Mouse (Mus musculus): Measurements from ENCODE around the gene Gucy1b1. TPM values are rescaled to one million over a fixed set of nuclear protein-coding genes. Genes with fewer than 3 reads are reported as not detected.

Gucy1b1 gene
- polyA plus RNA-seq, 1 experiment from 2014 or later: 57.1 TPM

DNA sequence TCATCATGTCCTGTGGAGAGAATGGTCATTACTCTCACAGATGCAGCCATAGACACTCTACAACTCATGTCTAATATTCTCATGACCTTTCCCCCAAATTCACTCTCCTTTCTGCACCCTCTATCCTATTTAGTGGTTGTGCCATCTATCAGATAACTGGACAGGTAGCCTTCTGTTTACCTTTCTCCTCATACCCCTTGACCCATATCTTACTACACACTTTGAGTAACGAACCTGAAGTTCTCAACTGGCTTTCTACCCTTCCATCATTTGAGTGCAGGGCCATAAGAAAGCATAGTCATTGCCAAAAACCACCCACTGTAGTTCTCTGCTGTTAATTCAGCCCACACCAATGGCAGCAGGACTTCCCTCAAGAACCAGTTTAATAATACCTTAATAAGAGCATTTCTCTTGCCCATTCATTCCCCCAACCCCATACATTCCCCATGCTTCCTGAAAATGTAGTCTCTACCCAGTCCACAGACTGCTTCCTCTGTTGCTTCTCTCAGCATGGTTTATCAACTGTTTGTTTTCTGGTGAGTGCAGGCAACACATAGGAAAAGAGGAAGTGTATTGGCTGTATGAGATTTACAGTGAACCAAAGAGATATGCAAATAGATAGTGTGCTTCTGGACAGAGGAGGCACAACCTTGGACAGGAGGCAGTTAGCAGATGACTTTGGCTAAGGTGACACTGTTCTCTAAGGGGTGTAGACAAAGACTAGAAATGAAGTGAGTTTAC is 44.3 kb downstream of the Gucy1b1 start:
- 86% methylated on average over 1 of the region's 1 CpGs for WGBS

DNA sequence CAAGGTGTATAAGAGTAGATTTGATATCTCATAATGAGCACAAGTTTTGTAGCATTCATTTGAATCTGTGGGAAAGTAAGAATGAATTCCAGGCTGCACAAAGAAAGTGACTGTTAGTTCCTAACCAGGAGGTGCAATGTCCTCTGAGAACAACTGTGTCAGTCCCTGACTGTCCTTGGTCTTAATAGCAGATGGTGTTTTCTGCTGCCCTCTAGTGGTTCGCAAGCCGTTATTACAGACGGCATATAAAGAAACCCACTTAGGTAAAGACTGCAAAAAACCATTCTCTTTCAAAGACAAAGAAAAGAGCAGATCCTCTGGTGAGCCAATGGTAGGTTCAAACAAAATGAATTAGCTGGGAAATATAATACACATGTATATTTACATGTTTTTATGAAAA is 45.3 kb downstream of the Gucy1b1 start:
- ATAC-seq (ENCODE audit: extremely low read depth, insufficient number of reproducible peaks, low FRiP score, low TSS enrichment): no peak
- 0 out of 2 replicates have a peak, but pooled peaks cover 3% of the 10 kb centered on the region for H3K4me1 ChIP-seq
- no peaks in the 10 kb centered on the region for H3K27me3 ChIP-seq (replicated peaks)
- H3K27ac ChIP-seq (replicated peaks): no peak overlapping the region
- peaks cover 23% of the 10 kb centered on the region for H3K36me3 ChIP-seq
- H3K9ac ChIP-seq: no peak overlapping the region
- H3K4me2 ChIP-seq: no peak overlapping the region
- no peak overlapping the region for H3K4me3 ChIP-seq
- 0% methylated on average over 3 of the region's 3 CpGs for WGBS
- H3K9me3 ChIP-seq: no peaks in the 10 kb centered on the region

More for the DNA sequence above, 44.3 kb downstream of the Gucy1b1 start:
- Histone ChIP-seq H3K4me2 (no peak overlapping the region), H3K27me3 (replicated peaks) (no peaks in the 10 kb centered on the region), H3K36me3 (peaks cover 32% of the 10 kb centered on the region), H3K9me3 (no peaks in the 10 kb centered on the region), H3K4me3 (no peak overlapping the region), H3K9ac (no peak overlapping the region), H3K4me1 (0 out of 2 replicates have a peak, but pooled peaks cover 3% of the 10 kb centered on the region), H3K27ac (replicated peaks) (no peak overlapping the region; the same call in 1 of the 2 replicates)
- no peak for ATAC-seq (ENCODE audit: extremely low read depth, insufficient number of reproducible peaks, low FRiP score, low TSS enrichment)

- Histone ChIP-seq H3K36me3 (0 out of 2 replicates have a peak, but pooled peaks cover 7% of the 10 kb centered on the region), H3K4me1 (0 out of 2 replicates have a peak, but pooled peaks cover 9% of the 10 kb centered on the region), H3K9me3 (no peaks in the 10 kb centered on the region), H3K4me2 (no peak overlapping the region), H3K27ac (replicated peaks) (no peak overlapping the region), H3K9ac (no peak overlapping the region), H3K27me3 (replicated peaks) (no peaks in the 10 kb centered on the region), H3K4me3 (no peak overlapping the region)
- 70% methylated on average over 1 of the region's 1 CpGs for WGBS
- ATAC-seq (ENCODE audit: extremely low read depth, insufficient number of reproducible peaks, low FRiP score, low TSS enrichment): no peak
Observed at GRCm38 (mm10) chr3:82027286-82027685, 47.2 kb downstream of the Gucy1b1 start.

DNA sequence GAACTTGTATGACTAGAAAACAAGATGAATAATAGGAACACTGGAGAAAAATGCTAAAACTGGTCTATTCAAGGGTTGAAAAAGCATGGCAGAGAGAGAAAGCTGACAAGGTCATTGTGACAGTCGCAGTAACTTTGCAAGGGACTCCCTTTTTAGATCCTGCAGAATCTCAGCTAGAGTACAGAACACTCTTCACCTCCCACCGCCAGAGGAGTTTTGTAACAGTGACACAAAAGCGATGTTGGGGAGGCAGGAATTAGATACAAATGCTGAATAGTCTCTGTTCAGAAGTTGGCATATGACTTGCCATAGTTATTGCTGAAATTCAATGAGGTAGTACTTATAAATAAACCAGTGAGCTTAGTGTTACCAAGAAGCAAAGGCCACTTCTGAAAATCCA is 51.4 kb downstream of the Gucy1b1 start:
- H3K27me3 ChIP-seq (replicated peaks): no peaks in the 10 kb centered on the region
- no peak for ATAC-seq (ENCODE audit: extremely low read depth, insufficient number of reproducible peaks, low FRiP score, low TSS enrichment)

DNA sequence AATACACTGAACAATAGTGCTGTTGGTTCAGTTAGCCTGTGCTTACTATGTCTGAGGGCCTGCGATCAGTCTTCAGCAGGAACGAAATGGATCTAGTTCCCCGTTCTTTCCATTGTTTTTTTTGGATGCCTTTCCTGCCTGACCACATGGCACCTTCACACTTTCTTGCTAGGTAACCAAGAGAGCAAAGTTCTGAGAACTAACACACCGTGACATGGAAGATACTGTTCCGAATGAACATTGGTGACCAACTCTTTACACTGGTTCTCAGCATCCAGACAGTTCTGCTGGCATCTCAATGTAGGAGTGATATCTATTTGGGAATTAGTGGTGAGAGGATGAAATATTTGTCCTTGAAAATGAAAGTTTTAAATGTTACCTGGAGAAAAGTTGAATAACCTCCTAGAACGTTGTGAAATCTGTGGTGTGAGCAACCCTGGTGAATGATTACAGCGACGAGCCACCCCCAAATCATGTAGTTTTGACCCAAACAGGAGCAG is 52.0 kb downstream of the Gucy1b1 start:
- no peak overlapping the region for H3K4me3 ChIP-seq
- no peak for ATAC-seq (ENCODE audit: extremely low read depth, insufficient number of reproducible peaks, low FRiP score, low TSS enrichment)
- WGBS: 77% methylated on average over 8 of the region's 8 CpGs
- no peak overlapping the region for H3K4me2 ChIP-seq
- no peaks in the 10 kb centered on the region for H3K36me3 ChIP-seq
- no peak overlapping the region for H3K27ac ChIP-seq (replicated peaks)
- 0 out of 2 replicates have a peak, but pooled peaks cover 9% of the 10 kb centered on the region for H3K4me1 ChIP-seq
- no peaks in the 10 kb centered on the region for H3K27me3 ChIP-seq (replicated peaks)
- H3K9me3 ChIP-seq: no peaks in the 10 kb centered on the region
- H3K9ac ChIP-seq: no peak overlapping the region

More for the DNA sequence above, 51.4 kb downstream of the Gucy1b1 start:
- Histone ChIP-seq H3K9me3 (no peaks in the 10 kb centered on the region), H3K4me2 (no peak overlapping the region), H3K27ac (replicated peaks) (no peak overlapping the region), H3K9ac (no peak overlapping the region), H3K4me3 (no peak overlapping the region), H3K36me3 (no peaks in the 10 kb centered on the region), H3K4me1 (0 out of 2 replicates have a peak, but pooled peaks cover 9% of the 10 kb centered on the region)
- WGBS: 41% methylated on average over 3 of the region's 3 CpGs

DNA sequence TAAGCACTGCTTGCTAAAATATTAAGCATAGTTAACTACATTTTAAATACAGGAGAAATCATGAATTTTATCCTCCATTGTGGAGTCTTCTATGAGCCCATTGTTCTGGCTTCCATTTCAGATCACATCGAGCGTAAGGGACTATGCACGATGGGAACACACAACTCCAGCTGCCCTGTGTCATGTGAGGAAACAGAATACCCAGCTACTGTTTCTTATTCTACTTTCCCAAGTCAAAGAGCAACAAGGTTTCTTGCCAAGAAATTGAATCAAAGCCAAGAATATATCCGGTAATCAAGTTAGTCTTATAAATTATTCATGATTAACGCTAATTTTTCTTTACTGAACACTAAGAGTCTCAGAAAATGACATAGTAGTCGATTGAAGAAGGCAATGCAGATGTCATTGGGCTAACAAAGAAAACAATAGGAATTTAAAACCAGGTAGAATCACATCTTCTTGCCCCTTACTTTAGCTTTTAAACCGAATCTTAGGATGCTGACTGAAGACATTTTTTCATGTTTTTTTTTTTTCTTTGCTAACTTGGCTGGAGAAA is 60.3 kb downstream of the Gucy1b1 start:
- H3K4me1 ChIP-seq: no peaks in the 10 kb centered on the region
- no peaks in the 10 kb centered on the region for H3K9me3 ChIP-seq
- H3K4me3 ChIP-seq: no peak overlapping the region
- no peaks in the 10 kb centered on the region for H3K36me3 ChIP-seq
- H3K27ac ChIP-seq (replicated peaks): no peak overlapping the region
- H3K27me3 ChIP-seq (replicated peaks): no peaks in the 10 kb centered on the region
- no peak overlapping the region for H3K4me2 ChIP-seq
- H3K9ac ChIP-seq: no peak overlapping the region
- no peak for ATAC-seq (ENCODE audit: extremely low read depth, insufficient number of reproducible peaks, low FRiP score, low TSS enrichment)
- 71% methylated on average over 7 of the region's 7 CpGs for WGBS

- H3K36me3 ChIP-seq: no peaks in the 10 kb centered on the region
- H3K4me2 ChIP-seq: no peak overlapping the region
- ATAC-seq (ENCODE audit: extremely low read depth, insufficient number of reproducible peaks, low FRiP score, low TSS enrichment): no peak
- no peak overlapping the region for H3K4me3 ChIP-seq
- no peaks in the 10 kb centered on the region for H3K9me3 ChIP-seq
- 74% methylated on average over 1 of the region's 1 CpGs for WGBS
- no peak overlapping the region for H3K9ac ChIP-seq
- no peak overlapping the region for H3K27ac ChIP-seq (replicated peaks)
- H3K4me1 ChIP-seq: no peaks in the 10 kb centered on the region
- H3K27me3 ChIP-seq (replicated peaks): no peaks in the 10 kb centered on the region
Observed at GRCm38 (mm10) chr3:82007002-82007401, 67.5 kb downstream of the Gucy1b1 start.

GRCm38 (mm10) chr3:81995988-81996387 is 78.5 kb downstream of the Gucy1b1 start:
- no peak overlapping the region for H3K9ac ChIP-seq

DNA sequence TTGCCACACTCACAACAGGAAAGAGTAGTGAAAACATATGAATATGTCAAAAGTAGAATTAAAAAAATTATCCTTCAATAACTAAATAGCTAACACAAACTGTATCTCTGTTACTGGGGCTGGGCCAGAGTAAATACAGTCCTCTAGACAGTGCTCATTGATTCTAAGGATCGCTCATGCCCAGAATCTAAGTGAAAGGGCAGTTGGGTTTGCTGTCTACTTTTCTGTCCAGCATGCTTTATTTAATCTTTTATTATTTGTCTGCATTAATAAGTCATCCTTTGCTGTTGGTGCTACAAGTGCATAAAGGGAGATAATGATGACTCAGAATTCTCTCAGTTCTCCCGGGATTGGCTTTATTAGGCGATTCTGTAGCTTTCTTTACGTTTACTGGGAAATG is 79.1 kb downstream of the Gucy1b1 start:
- Histone ChIP-seq H3K36me3 (no peaks in the 10 kb centered on the region), H3K4me3 (no peak overlapping the region), H3K4me2 (no peak overlapping the region), H3K9ac (no peak overlapping the region), H3K4me1 (peaks cover 5% of the 10 kb centered on the region), H3K27me3 (replicated peaks) (no peaks in the 10 kb centered on the region), H3K27ac (replicated peaks) (no peak overlapping the region), H3K9me3 (no peaks in the 10 kb centered on the region)
- no peak for ATAC-seq (ENCODE audit: extremely low read depth, insufficient number of reproducible peaks, low FRiP score, low TSS enrichment)
- 28% methylated on average over 4 of the region's 4 CpGs for WGBS

More at GRCm38 (mm10) chr3:81995988-81996387, 78.5 kb downstream of the Gucy1b1 start:
- Histone ChIP-seq H3K27ac (replicated peaks) (no peak overlapping the region), H3K4me2 (no peak overlapping the region), H3K9me3 (no peaks in the 10 kb centered on the region), H3K36me3 (no peaks in the 10 kb centered on the region), H3K27me3 (replicated peaks) (no peaks in the 10 kb centered on the region), H3K4me3 (no peak overlapping the region), H3K4me1 (no peaks in the 10 kb centered on the region)
- no peak for ATAC-seq (ENCODE audit: extremely low read depth, insufficient number of reproducible peaks, low FRiP score, low TSS enrichment)
- WGBS: 0% methylated on average over 1 of the region's 1 CpGs

- Histone ChIP-seq H3K27ac (replicated peaks) (peak overlapping the region; percentile 66), H3K4me2 (no peak overlapping the region), H3K36me3 (no peaks in the 10 kb centered on the region), H3K4me3 (no peak overlapping the region), H3K4me1 (peaks cover 19% of the 10 kb centered on the region), H3K9ac (no peak overlapping the region), H3K27me3 (replicated peaks) (no peaks in the 10 kb centered on the region), H3K9me3 (no peaks in the 10 kb centered on the region)
- WGBS: 35% methylated on average over 3 of the region's 3 CpGs
- no peak for ATAC-seq (ENCODE audit: extremely low read depth, insufficient number of reproducible peaks, low FRiP score, low TSS enrichment)
Observed at GRCm38 (mm10) chr3:81990531-81990930, 84.0 kb downstream of the Gucy1b1 start.

- Histone ChIP-seq H3K9me3 (no peaks in the 10 kb centered on the region), H3K9ac (no peak overlapping the region), H3K4me3 (no peak overlapping the region), H3K27me3 (replicated peaks) (no peaks in the 10 kb centered on the region), H3K36me3 (no peaks in the 10 kb centered on the region), H3K4me1 (peaks cover 19% of the 10 kb centered on the region), H3K27ac (replicated peaks) (peak overlapping the region; percentile 85), H3K4me2 (peak overlapping the region; percentile 28; the same call in 1 of the 2 replicates)
- ATAC-seq (ENCODE audit: extremely low read depth, insufficient number of reproducible peaks, low FRiP score, low TSS enrichment): peak; percentile 54; the same call in 1 of the 2 replicates
- 0% methylated on average over 2 of the region's 2 CpGs for WGBS
Observed at GRCm38 (mm10) chr3:81989692-81990141, 84.8 kb downstream of the Gucy1b1 start.
